Mouse (Mus musculus) hindbrain, embryonic 13.5 days (tissue): ENCODE data around the gene Atp4a. TPM values are rescaled to one million over a fixed set of nuclear protein-coding genes. Genes with fewer than 3 reads are reported as not detected.
A peak's percentile ranks its signal among the peaks of the same experiment; 100 is the strongest.
"Not testable (repeated sequence)": the region's sequence is repeated elsewhere in the genome, so short reads cannot be mapped to it uniquely, and the experiment has no call there.

Source experiments
- ATAC-seq: fragments of 200-750 bp; cut with Nextera tagmentation; 2 replicates; pipeline ENCODE4 v1.8.0; 2017; ENCODE audit warnings: moderate TSS enrichment; ENCODE audit not compliant: low FRiP score
- H3K27ac ChIP-seq: fragments of 300-500 bp; sonication (generic); 2 replicates; pipeline ENCODE4 v1.5.1; 2015; ENCODE audit warnings: inconsistent platforms, mild to moderate bottlenecking, moderate library complexity
- H3K27me3 ChIP-seq: fragments of 300-500 bp; sonication (generic); 2 replicates; pipeline ENCODE4 v1.6.1; 2015; ENCODE audit warnings: mild to moderate bottlenecking, inconsistent platforms
- H3K36me3 ChIP-seq: fragments of 300-500 bp; sonication (generic); 2 replicates; pipeline ENCODE4 v1.6.1; 2015; ENCODE audit warnings: mild to moderate bottlenecking, inconsistent platforms
- H3K4me1 ChIP-seq: fragments of 300-500 bp; sonication (generic); replicated peaks from 2 replicates; pipeline ENCODE4 v1.6.1; 2015; ENCODE audit warnings: inconsistent platforms
- H3K4me2 ChIP-seq: fragments of 300-500 bp; sonication (generic); 2 replicates; pipeline ENCODE4 v1.6.1; 2015; ENCODE audit warnings: inconsistent platforms, mild to moderate bottlenecking, moderate library complexity
- H3K4me3 ChIP-seq: fragments of 300-500 bp; sonication (generic); 2 replicates; pipeline ENCODE4 v1.5.1; 2015; ENCODE audit warnings: mild to moderate bottlenecking, inconsistent platforms
- H3K9ac ChIP-seq: fragments of 300-500 bp; sonication (generic); 2 replicates; pipeline ENCODE4 v1.6.1; 2015; ENCODE audit warnings: mild to moderate bottlenecking, inconsistent platforms
- H3K9me3 ChIP-seq: fragments of 300-500 bp; sonication (generic); 2 replicates; pipeline ENCODE4 v1.6.1; 2016; ENCODE audit warnings: inconsistent platforms
- WGBS: fragments of 180-500 bp; shearing (Covaris S2); methylation state at CpG from one replicate; pipeline ENCODE4 v1.1.7; 2015; 5-methylcytosine and 5-hydroxymethylcytosine counted together
- polyA plus RNA-seq: library from polyadenylated mRNA; unstranded; fragments of >200 nt; fragmentation: Nextera tagmentation; extraction: Ambion mirVana; gene quantifications from 2 replicates; pipeline ENCODE4 v1.2.1, GENCODE M21; 2015

Gene Atp4a
- polyA plus RNA-seq, 1 experiment from 2014 or later = 1.2 TPM

GRCm38 (mm10) chr7:30707441-30707840, 4.6 kb upstream of the Atp4a start:
- Histone ChIP-seq H3K4me3 (no peak overlapping the region), H3K9ac (no peak overlapping the region), H3K27ac (no peak overlapping the region), H3K27me3 (0 out of 2 replicates have a peak, but pooled peaks cover 6% of the 10 kb centered on the region), H3K36me3 (no peaks in the 10 kb centered on the region), H3K4me2 (no peak overlapping the region), H3K9me3 (no peaks in the 10 kb centered on the region), H3K4me1 (no peaks in the 10 kb centered on the region)
- ATAC-seq = no peak
- WGBS = 97% methylated on average over 1 of the region's 1 CpGs

GRCm38 (mm10) chr7:30717006-30717715, 5.2 kb downstream of the Atp4a start:
- peak overlapping the region; percentile 34 for H3K4me3 ChIP-seq
- peak overlapping the region; percentile 51; the same call in 1 of the 2 replicates for H3K9ac ChIP-seq
- H3K27me3 ChIP-seq = peaks cover 44% of the 10 kb centered on the region
- H3K9me3 ChIP-seq = no peaks in the 10 kb centered on the region
- peak overlapping the region; percentile 57 for H3K4me2 ChIP-seq
- ATAC-seq = peak; percentile 89
- peaks cover 16% of the 10 kb centered on the region for H3K4me1 ChIP-seq
- WGBS = 1% methylated on average over 43 of the region's 43 CpGs
- no peaks in the 10 kb centered on the region for H3K36me3 ChIP-seq
- H3K27ac ChIP-seq = no peak overlapping the region

- no peaks in the 10 kb centered on the region for H3K36me3 ChIP-seq
- no peak overlapping the region for H3K27ac ChIP-seq
- H3K4me3 ChIP-seq = peak overlapping the region; percentile 34
- H3K9ac ChIP-seq = peak overlapping the region; percentile 51; the same call in 1 of the 2 replicates
- 6% methylated on average over 14 of the region's 14 CpGs for WGBS
- no peak; the same call in 1 of the 2 replicates for ATAC-seq
- peaks cover 44% of the 10 kb centered on the region for H3K27me3 ChIP-seq
- H3K4me1 ChIP-seq = peaks cover 16% of the 10 kb centered on the region
- H3K4me2 ChIP-seq = peak overlapping the region; percentile 57
- H3K9me3 ChIP-seq = no peaks in the 10 kb centered on the region
Measured at GRCm38 (mm10) chr7:30717716-30718046, 5.7 kb downstream of the Atp4a start.

GRCm38 (mm10) chr7:30719669-30720068, 7.7 kb downstream of the Atp4a start:
- no peak for ATAC-seq
- no peak overlapping the region for H3K4me3 ChIP-seq
- 91% methylated on average over 5 of the region's 5 CpGs for WGBS
- no peak overlapping the region for H3K9ac ChIP-seq
- H3K27me3 ChIP-seq = peaks cover 40% of the 10 kb centered on the region
- H3K36me3 ChIP-seq = no peaks in the 10 kb centered on the region
- H3K4me1 ChIP-seq = peaks cover 16% of the 10 kb centered on the region
- H3K4me2 ChIP-seq = no peak overlapping the region
- no peak overlapping the region for H3K27ac ChIP-seq
- no peaks in the 10 kb centered on the region for H3K9me3 ChIP-seq

- 60% methylated on average over 7 of the region's 7 CpGs for WGBS
- no peaks in the 10 kb centered on the region for H3K9me3 ChIP-seq
- H3K4me3 ChIP-seq = no peak overlapping the region
- peaks cover 16% of the 10 kb centered on the region for H3K4me1 ChIP-seq
- ATAC-seq = no peak
- no peak overlapping the region for H3K27ac ChIP-seq
- H3K27me3 ChIP-seq = peaks cover 24% of the 10 kb centered on the region
- no peak overlapping the region for H3K4me2 ChIP-seq
- peaks cover 11% of the 10 kb centered on the region; the same call in 1 of the 2 replicates for H3K36me3 ChIP-seq
- H3K9ac ChIP-seq = no peak overlapping the region
Measured at GRCm38 (mm10) chr7:30721286-30721685, 9.3 kb downstream of the Atp4a start.

GRCm38 (mm10) chr7:30723274-30723953, 11.4 kb downstream of the Atp4a start:
- Histone ChIP-seq H3K4me1 (peaks cover 15% of the 10 kb centered on the region), H3K36me3 (peaks cover 24% of the 10 kb centered on the region), H3K9me3 (no peaks in the 10 kb centered on the region), H3K27me3 (peaks cover 5% of the 10 kb centered on the region; the same call in 1 of the 2 replicates), H3K4me2 (no peak overlapping the region), H3K27ac (no peak overlapping the region), H3K4me3 (no peak overlapping the region), H3K9ac (no peak overlapping the region)
- no peak for ATAC-seq
- WGBS = 76% methylated on average over 6 of the region's 6 CpGs

- 86% methylated on average over 6 of the region's 6 CpGs for WGBS
- H3K36me3 ChIP-seq = peaks cover 41% of the 10 kb centered on the region
- H3K9me3 ChIP-seq = no peaks in the 10 kb centered on the region
- no peaks in the 10 kb centered on the region for H3K27me3 ChIP-seq
- no peak for ATAC-seq
- peaks cover 36% of the 10 kb centered on the region for H3K4me1 ChIP-seq
- H3K9ac ChIP-seq = peak overlapping the region; percentile 83
- H3K4me2 ChIP-seq = peak overlapping the region; percentile 75
- H3K27ac ChIP-seq = no peak overlapping the region
- H3K4me3 ChIP-seq = peak overlapping the region; percentile 78
Measured at GRCm38 (mm10) chr7:30728214-30728613, 16.2 kb downstream of the Atp4a start.

GRCm38 (mm10) chr7:30728739-30729395, 16.9 kb downstream of the Atp4a start:
- peak overlapping the region; percentile 95 for H3K27ac ChIP-seq
- H3K27me3 ChIP-seq = no peaks in the 10 kb centered on the region
- no peaks in the 10 kb centered on the region for H3K9me3 ChIP-seq
- WGBS = 8% methylated on average over 26 of the region's 26 CpGs
- peak; percentile 58 for ATAC-seq
- peaks cover 47% of the 10 kb centered on the region for H3K36me3 ChIP-seq
- peak overlapping the region; percentile 83 for H3K9ac ChIP-seq
- H3K4me3 ChIP-seq = peak overlapping the region; percentile 78
- peaks cover 36% of the 10 kb centered on the region for H3K4me1 ChIP-seq
- H3K4me2 ChIP-seq = peak overlapping the region; percentile 75

- Histone ChIP-seq H3K27ac (peak within 1 kb of the TSS; percentile 95), H3K36me3 (peaks cover 53% of the 10 kb centered on the region), H3K27me3 (no peaks in the 10 kb centered on the region), H3K4me3 (peak within 1 kb of the TSS; percentile 78), H3K9me3 (no peaks in the 10 kb centered on the region), H3K4me2 (peak within 1 kb of the TSS; percentile 75), H3K9ac (peak within 1 kb of the TSS; percentile 83), H3K4me1 (peaks cover 36% of the 10 kb centered on the region)
- peak; percentile 97 for ATAC-seq
- WGBS = under 1% methylated on average over 60 of the region's 60 CpGs
Measured at GRCm38 (mm10) chr7:30729396-30730063, 17.5 kb downstream of the Atp4a start, which contains the start of gene Tmem147. TSS of gene Tmem147 (minus strand) at chr7:30729540.

- 18% methylated on average over 10 of the region's 22 CpGs for WGBS
- H3K36me3 ChIP-seq = peaks cover 57% of the 10 kb centered on the region
Measured at GRCm38 (mm10) chr7:30730064-30730722, 18.2 kb downstream of the Atp4a start.

GRCm38 (mm10) chr7:30736211-30736610, 24.2 kb downstream of the Atp4a start:
- WGBS = 87% methylated on average over 3 of the region's 3 CpGs
- Histone ChIP-seq H3K27me3 (no peaks in the 10 kb centered on the region), H3K9me3 (no peaks in the 10 kb centered on the region), H3K36me3 (peaks cover 77% of the 10 kb centered on the region), H3K4me3 (no peak overlapping the region), H3K4me2 (no peak overlapping the region), H3K9ac (no peak overlapping the region), H3K4me1 (peaks cover 8% of the 10 kb centered on the region), H3K27ac (no peak overlapping the region)
- ATAC-seq = no peak

More at GRCm38 (mm10) chr7:30730064-30730722, 18.2 kb downstream of the Atp4a start:
- not testable (repeated sequence) for H3K27me3 ChIP-seq, H3K9me3 ChIP-seq, ATAC-seq
- Histone ChIP-seq H3K4me1 (peaks cover 36% of the 10 kb centered on the region), H3K9ac (peak overlapping the region; percentile 83), H3K4me3 (peak overlapping the region; percentile 78), H3K27ac (peak overlapping the region; percentile 95), H3K4me2 (peak overlapping the region; percentile 75)
